Mouse (Mus musculus): ENCODE measurements around the gene Ppm1f. TPM values are rescaled to one million over a fixed set of nuclear protein-coding genes. Genes with fewer than 3 reads are reported as not detected.
"Not testable (repeated sequence)": the region's sequence is repeated elsewhere in the genome, so short reads cannot be mapped to it uniquely, and the experiment has no call there.

Ppm1f gene
- polyA plus RNA-seq (2014; fragmentation: Nextera tagmentation; extraction: Ambion mirVana) = 12.0 and 14.6 TPM in 2 replicates

GRCm38 (mm10) chr16:16896382-16897055 lies at the start of gene Ppm1f:
TSS of gene Ppm1f (plus strand) at chr16:16896469.
- H3K36me3 ChIP-seq (ENCODE audit: control insufficient read depth, insufficient read depth, low read length) = peaks cover 27% of the 10 kb centered on the region
- DNase-seq (ENCODE audit: low spot score) (peak; percentile 94), ATAC-seq (peak; percentile 95)
- H3K4me1 ChIP-seq (ENCODE audit: control insufficient read depth, insufficient read depth, low read length) = peaks cover 8% of the 10 kb centered on the region
- peak within 1 kb of the TSS; percentile 11 for H3K27ac ChIP-seq (ENCODE audit: low read depth, low read length)
- 1% methylated on average over 29 of the region's 29 CpGs for WGBS
- H3K4me3 ChIP-seq (ENCODE audit: low read depth, low read length) = peak within 1 kb of the TSS; percentile 52
- H3K9ac ChIP-seq (ENCODE audit: low read length) = peak within 1 kb of the TSS; percentile 77
- no peaks in the 10 kb centered on the region for H3K27me3 ChIP-seq (replicated peaks; ENCODE audit: control insufficient read depth, insufficient read depth, low read length)
- peak within 1 kb of the TSS; percentile 69 for H3K4me2 ChIP-seq (ENCODE audit: low read length)
- H3K9me3 ChIP-seq (replicated peaks; ENCODE audit: control insufficient read depth, low read length) = no peaks in the 10 kb centered on the region

GRCm38 (mm10) chr16:16849196-16849595 lies 47.1 kb upstream of the Ppm1f start:
- Histone ChIP-seq H3K9ac (ENCODE audit: low read length) (no peak overlapping the region), H3K4me2 (ENCODE audit: low read length) (no peak overlapping the region), H3K36me3 (ENCODE audit: control insufficient read depth, insufficient read depth, low read length) (no peaks in the 10 kb centered on the region), H3K27ac (ENCODE audit: low read depth, low read length) (no peak overlapping the region), H3K4me3 (ENCODE audit: low read depth, low read length) (no peak overlapping the region), H3K4me1 (ENCODE audit: control insufficient read depth, insufficient read depth, low read length) (no peaks in the 10 kb centered on the region), H3K9me3 (replicated peaks; ENCODE audit: control insufficient read depth, low read length) (no peaks in the 10 kb centered on the region), H3K27me3 (replicated peaks; ENCODE audit: control insufficient read depth, insufficient read depth, low read length) (no peaks in the 10 kb centered on the region)
- ATAC-seq (no peak), DNase-seq (ENCODE audit: low spot score) (no peak)

- H3K4me1 ChIP-seq (ENCODE audit: control insufficient read depth, insufficient read depth, low read length) = no peaks in the 10 kb centered on the region
- DNase-seq (ENCODE audit: low spot score) (no peak), ATAC-seq (no peak)
- 88% methylated on average over 3 of the region's 3 CpGs for WGBS
- H3K9ac ChIP-seq (ENCODE audit: low read length) = no peak overlapping the region
- no peak overlapping the region for H3K4me2 ChIP-seq (ENCODE audit: low read length)
- H3K27me3 ChIP-seq (replicated peaks; ENCODE audit: control insufficient read depth, insufficient read depth, low read length) = no peaks in the 10 kb centered on the region
- H3K4me3 ChIP-seq (ENCODE audit: low read depth, low read length) = no peak overlapping the region
- H3K9me3 ChIP-seq (replicated peaks; ENCODE audit: control insufficient read depth, low read length) = no peaks in the 10 kb centered on the region
- no peaks in the 10 kb centered on the region for H3K36me3 ChIP-seq (ENCODE audit: control insufficient read depth, insufficient read depth, low read length)
- no peak overlapping the region for H3K27ac ChIP-seq (ENCODE audit: low read depth, low read length)
Measured at GRCm38 (mm10) chr16:16852411-16852810, 43.9 kb upstream of the Ppm1f start.

GRCm38 (mm10) chr16:16854836-16855235 lies 41.4 kb upstream of the Ppm1f start:
- no peak overlapping the region for H3K27ac ChIP-seq (ENCODE audit: low read depth, low read length)
- no peaks in the 10 kb centered on the region for H3K9me3 ChIP-seq (replicated peaks; ENCODE audit: control insufficient read depth, low read length)
- H3K9ac ChIP-seq (ENCODE audit: low read length) = no peak overlapping the region
- 36% methylated on average over 6 of the region's 6 CpGs for WGBS
- no peak overlapping the region for H3K4me2 ChIP-seq (ENCODE audit: low read length)
- no peak overlapping the region for H3K4me3 ChIP-seq (ENCODE audit: low read depth, low read length)
- no peaks in the 10 kb centered on the region for H3K4me1 ChIP-seq (ENCODE audit: control insufficient read depth, insufficient read depth, low read length)
- H3K36me3 ChIP-seq (ENCODE audit: control insufficient read depth, insufficient read depth, low read length) = no peaks in the 10 kb centered on the region
- ATAC-seq (no peak), DNase-seq (ENCODE audit: low spot score) (no peak)
- H3K27me3 ChIP-seq (replicated peaks; ENCODE audit: control insufficient read depth, insufficient read depth, low read length) = no peaks in the 10 kb centered on the region

- no peak for ATAC-seq
- no peak for DNase-seq (ENCODE audit: low spot score)
- H3K27ac ChIP-seq (ENCODE audit: low read depth, low read length) = no peak overlapping the region
- H3K9ac ChIP-seq (ENCODE audit: low read length) = no peak overlapping the region
- no peaks in the 10 kb centered on the region for H3K9me3 ChIP-seq (replicated peaks; ENCODE audit: control insufficient read depth, low read length)
- no peaks in the 10 kb centered on the region for H3K36me3 ChIP-seq (ENCODE audit: control insufficient read depth, insufficient read depth, low read length)
- no peak overlapping the region for H3K4me3 ChIP-seq (ENCODE audit: low read depth, low read length)
- H3K4me2 ChIP-seq (ENCODE audit: low read length) = no peak overlapping the region
- no peaks in the 10 kb centered on the region for H3K27me3 ChIP-seq (replicated peaks; ENCODE audit: control insufficient read depth, insufficient read depth, low read length)
- WGBS = 90% methylated on average over 1 of the region's 1 CpGs
- no peaks in the 10 kb centered on the region for H3K4me1 ChIP-seq (ENCODE audit: control insufficient read depth, insufficient read depth, low read length)
Measured at GRCm38 (mm10) chr16:16855541-16855940, 40.7 kb upstream of the Ppm1f start.

GRCm38 (mm10) chr16:16856054-16856453 lies 40.2 kb upstream of the Ppm1f start:
- not testable (repeated sequence) for H3K27ac ChIP-seq (ENCODE audit: low read depth, low read length); DNase-seq (ENCODE audit: low spot score); H3K4me3 ChIP-seq (ENCODE audit: low read depth, low read length); ATAC-seq; H3K4me1 ChIP-seq (ENCODE audit: control insufficient read depth, insufficient read depth, low read length); H3K36me3 ChIP-seq (ENCODE audit: control insufficient read depth, insufficient read depth, low read length); H3K27me3 ChIP-seq (replicated peaks; ENCODE audit: control insufficient read depth, insufficient read depth, low read length); H3K9me3 ChIP-seq (replicated peaks; ENCODE audit: control insufficient read depth, low read length); H3K4me2 ChIP-seq (ENCODE audit: low read length); H3K9ac ChIP-seq (ENCODE audit: low read length)
- WGBS = 86% methylated on average over 9 of the region's 9 CpGs

GRCm38 (mm10) chr16:16856731-16857476 lies 39.4 kb upstream of the Ppm1f start:
- Histone ChIP-seq H3K4me1 (ENCODE audit: control insufficient read depth, insufficient read depth, low read length) (no peaks in the 10 kb centered on the region), H3K27ac (ENCODE audit: low read depth, low read length) (no peak overlapping the region), H3K27me3 (replicated peaks; ENCODE audit: control insufficient read depth, insufficient read depth, low read length) (no peaks in the 10 kb centered on the region), H3K36me3 (ENCODE audit: control insufficient read depth, insufficient read depth, low read length) (no peaks in the 10 kb centered on the region), H3K4me2 (ENCODE audit: low read length) (no peak overlapping the region), H3K9ac (ENCODE audit: low read length) (no peak overlapping the region), H3K9me3 (replicated peaks; ENCODE audit: control insufficient read depth, low read length) (no peaks in the 10 kb centered on the region), H3K4me3 (ENCODE audit: low read depth, low read length) (no peak overlapping the region)
- no peak for DNase-seq (ENCODE audit: low spot score)
- ATAC-seq = no peak
- whole genome bisulfite sequencing = 78% methylated on average over 13 of the region's 13 CpGs

- Histone ChIP-seq H3K36me3 (ENCODE audit: control insufficient read depth, insufficient read depth, low read length) (no peaks in the 10 kb centered on the region), H3K4me1 (ENCODE audit: control insufficient read depth, insufficient read depth, low read length) (no peaks in the 10 kb centered on the region), H3K9ac (ENCODE audit: low read length) (no peak overlapping the region), H3K4me3 (ENCODE audit: low read depth, low read length) (no peak overlapping the region), H3K27me3 (replicated peaks; ENCODE audit: control insufficient read depth, insufficient read depth, low read length) (no peaks in the 10 kb centered on the region), H3K9me3 (replicated peaks; ENCODE audit: control insufficient read depth, low read length) (no peaks in the 10 kb centered on the region), H3K4me2 (ENCODE audit: low read length) (no peak overlapping the region), H3K27ac (ENCODE audit: low read depth, low read length) (no peak overlapping the region)
- no peak for ATAC-seq
- no peak for DNase-seq (ENCODE audit: low spot score)
- WGBS = 79% methylated on average over 3 of the region's 3 CpGs
Measured at GRCm38 (mm10) chr16:16862288-16862687, 34.0 kb upstream of the Ppm1f start.

- Histone ChIP-seq H3K9me3 (replicated peaks; ENCODE audit: control insufficient read depth, low read length) (no peaks in the 10 kb centered on the region), H3K27me3 (replicated peaks; ENCODE audit: control insufficient read depth, insufficient read depth, low read length) (no peaks in the 10 kb centered on the region), H3K36me3 (ENCODE audit: control insufficient read depth, insufficient read depth, low read length) (no peaks in the 10 kb centered on the region), H3K4me2 (ENCODE audit: low read length) (no peak within 1 kb of the TSS), H3K4me3 (ENCODE audit: low read depth, low read length) (no peak within 1 kb of the TSS), H3K9ac (ENCODE audit: low read length) (no peak within 1 kb of the TSS), H3K4me1 (ENCODE audit: control insufficient read depth, insufficient read depth, low read length) (no peaks in the 10 kb centered on the region), H3K27ac (ENCODE audit: low read depth, low read length) (no peak within 1 kb of the TSS)
- ATAC-seq = no peak
- 82% methylated on average over 2 of the region's 2 CpGs for WGBS
- DNase-seq (ENCODE audit: low spot score) = no peak
Measured at GRCm38 (mm10) chr16:16863978-16864377, 32.3 kb upstream of the Ppm1f start, which contains the start of gene Igll1. TSS of gene Igll1 (minus strand) at chr16:16863985.

All from forebrain, embryonic 14.5 days (tissue).